Mouse (Mus musculus) layer of hippocampus, postnatal 10 days (tissue): Measurements from ENCODE around the gene Ptges. TPM values are rescaled to one million over a fixed set of nuclear protein-coding genes. Genes with fewer than 3 reads are reported as not detected.
"Not testable (repeated sequence)": the region's sequence is repeated elsewhere in the genome, so short reads cannot be mapped to it uniquely, and the experiment has no call there.

ENCODE experiments used
- DNase-seq, 2 experiments: peaks; one replicate each; pipeline ENCODE4 v3.0.0; 2021; ENCODE audit warnings: low spot score in 2 of 2
- long read RNA-seq: library from polyadenylated mRNA; stranded (forward); transcript quantifications from one replicate; pipeline ENCODE4 v2.0.0, GENCODE M21; 2023
- total RNA-seq, 2 experiments: library from RNA; stranded (reverse); gene quantifications; 2 replicates each; pipeline ENCODE4 v1.2.3; 2021

Gene Ptges
- total RNA-seq: 1 to 10 TPM; 5.7 to 6.6 TPM
- long read RNA-seq, partial matches to known transcripts: 0 of 4 reads
- long read RNA-seq, other reads (novel, unspliced or antisense): 1 of 4 reads

GRCm38 (mm10) chr2:30929483-30930045, at the start of gene Ptges:
Ptges (minus strand) TSS chr2:30929863.
- peak; percentile 71 to 80 for DNase-seq

- peak; percentile 88 to 94 for DNase-seq
Observed at GRCm38 (mm10) chr2:30967352-30968327, 38.0 kb upstream of the Ptges start, which contains the start of gene Tor1a. Tor1a (minus strand) TSS chr2:30967933.

GRCm38 (mm10) chr2:30966826-30967225, 37.2 kb upstream of the Ptges start:
- no peak for DNase-seq

GRCm38 (mm10) chr2:30965627-30966026, 36.0 kb upstream of the Ptges start:
- no peak for DNase-seq

GRCm38 (mm10) chr2:30962570-30963254, 33.0 kb upstream of the Ptges start:
- no peak for DNase-seq

- DNase-seq: no peak
Observed at GRCm38 (mm10) chr2:30959856-30960255, 30.2 kb upstream of the Ptges start.

GRCm38 (mm10) chr2:30958726-30959125, 29.1 kb upstream of the Ptges start:
- DNase-seq: no peak

- DNase-seq: no peak
Observed at GRCm38 (mm10) chr2:30957511-30957910, 27.8 kb upstream of the Ptges start.

- DNase-seq: no peak
Observed at GRCm38 (mm10) chr2:30954797-30955196, 25.1 kb upstream of the Ptges start.

GRCm38 (mm10) chr2:30952824-30953490, 23.3 kb upstream of the Ptges start, which contains the start of gene Tor1b:
Tor1b (plus strand) TSS chr2:30952959.
- DNase-seq: peak; percentile 85 to 86

GRCm38 (mm10) chr2:30952457-30952823, 22.8 kb upstream of the Ptges start:
- no peak for DNase-seq

GRCm38 (mm10) chr2:30942603-30943011, 12.9 kb upstream of the Ptges start:
- peak; percentile 47 to 68 for DNase-seq

- DNase-seq: not testable (repeated sequence)
Observed at GRCm38 (mm10) chr2:30942116-30942515, 12.5 kb upstream of the Ptges start.

GRCm38 (mm10) chr2:30941586-30941985, 11.9 kb upstream of the Ptges start:
- no peak for DNase-seq

GRCm38 (mm10) chr2:30938574-30938991, 8.9 kb upstream of the Ptges start:
- DNase-seq: no peak

- DNase-seq: no peak
Observed at GRCm38 (mm10) chr2:30937731-30938130, 8.1 kb upstream of the Ptges start.

- DNase-seq: no peak
Observed at GRCm38 (mm10) chr2:30936808-30937207, 7.1 kb upstream of the Ptges start.

GRCm38 (mm10) chr2:30933917-30934450, 4.3 kb upstream of the Ptges start:
- DNase-seq: peak; percentile 83 to 87

- no peak for DNase-seq
Observed at GRCm38 (mm10) chr2:30933032-30933431, 3.4 kb upstream of the Ptges start.

- no peak for DNase-seq
Observed at GRCm38 (mm10) chr2:30931922-30932321, 2.3 kb upstream of the Ptges start.

GRCm38 (mm10) chr2:30930846-30931245, 1.2 kb upstream of the Ptges start:
- not testable (repeated sequence) for DNase-seq
